Mouse (Mus musculus): Measurements from ENCODE around the gene Mab21l2. TPM values are rescaled to one million over a fixed set of nuclear protein-coding genes. Genes with fewer than 3 reads are reported as not detected.

Gene Mab21l2
- not detected for total RNA-seq (2021)

DNA sequence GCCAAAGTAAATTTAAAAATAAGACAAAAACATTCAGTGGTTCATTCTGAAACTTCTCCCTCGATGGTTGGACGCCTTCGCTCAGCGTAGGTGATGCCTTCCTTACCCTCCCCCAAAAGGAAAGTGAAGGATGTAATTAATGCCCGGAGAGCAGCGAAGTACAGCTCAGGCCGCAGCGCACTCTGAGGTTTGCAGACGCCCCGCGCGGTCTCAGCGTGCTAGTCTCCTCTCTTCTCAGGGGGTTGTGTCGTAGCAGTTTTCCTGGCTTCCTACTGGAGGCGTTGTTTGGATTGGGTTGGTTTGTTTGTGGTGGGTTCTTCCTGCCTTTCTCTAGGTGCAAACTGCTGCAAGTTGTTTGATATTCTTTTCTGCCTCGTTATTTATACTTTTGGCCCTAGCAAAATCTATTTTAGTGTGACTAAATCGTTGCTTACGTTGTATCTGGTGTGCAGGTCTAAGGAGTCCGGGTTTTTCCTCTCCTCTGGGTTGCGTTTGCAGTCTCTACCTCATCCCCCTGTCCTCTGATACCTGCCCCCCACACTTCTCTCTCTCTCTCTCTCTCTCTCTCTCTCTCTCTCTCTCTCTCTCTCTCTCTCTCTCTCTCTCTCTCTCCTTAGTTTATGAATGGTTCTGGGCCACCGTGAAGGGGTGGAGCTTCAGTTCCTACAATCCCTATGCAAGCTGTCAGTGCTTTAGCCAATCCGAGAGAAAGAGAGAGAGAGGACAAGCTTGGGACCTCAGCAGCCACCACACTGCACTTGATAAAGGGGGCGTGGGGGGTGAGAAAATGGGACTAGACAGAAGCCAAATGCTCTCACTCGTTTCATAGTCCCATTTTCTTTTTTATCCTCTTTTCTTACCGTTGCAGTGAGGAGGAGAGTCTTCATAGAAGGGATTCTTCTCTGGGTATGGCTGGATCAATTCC, at the start of gene Mab21l2:
Gene Mab21l2 (minus strand): TSS at position 539 of the 925 bp plus-strand sequence.
- no peak for DNase-seq (ENCODE audit: extremely low spot score in 1 of 2, low spot score in 1 of 2)

DNA sequence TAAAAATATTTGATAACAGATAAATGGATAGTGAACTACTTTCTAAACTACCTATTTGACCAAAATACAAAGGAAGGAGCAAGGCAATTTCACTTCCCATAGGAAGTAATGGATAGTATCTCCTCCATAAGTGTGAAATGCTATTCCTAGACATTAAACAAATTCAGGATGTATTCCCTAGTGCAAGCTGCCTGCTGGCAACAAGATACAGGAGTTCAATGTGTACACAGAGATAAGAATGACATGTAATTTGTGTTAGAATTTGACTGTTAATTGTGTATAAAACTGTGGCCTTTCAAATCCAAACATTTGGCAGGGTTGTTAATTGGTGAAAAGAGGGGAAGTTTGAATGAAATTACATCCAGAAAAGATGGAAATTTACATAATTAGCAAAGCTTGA, 26.9 kb upstream of the Mab21l2 start:
- DNase-seq (ENCODE audit: extremely low spot score in 1 of 2, low spot score in 1 of 2) = no peak

- DNase-seq (ENCODE audit: extremely low spot score in 1 of 2, low spot score in 1 of 2) = no peak
Measured at GRCm38 (mm10) chr3:86572519-86573244, 24.3 kb upstream of the Mab21l2 start.

- no peak for DNase-seq (ENCODE audit: extremely low spot score in 1 of 2, low spot score in 1 of 2)
Measured at GRCm38 (mm10) chr3:86571518-86571917, 23.1 kb upstream of the Mab21l2 start.

- no peak for DNase-seq (ENCODE audit: extremely low spot score in 1 of 2, low spot score in 1 of 2)
Measured at GRCm38 (mm10) chr3:86567312-86567711, 18.9 kb upstream of the Mab21l2 start.

DNA sequence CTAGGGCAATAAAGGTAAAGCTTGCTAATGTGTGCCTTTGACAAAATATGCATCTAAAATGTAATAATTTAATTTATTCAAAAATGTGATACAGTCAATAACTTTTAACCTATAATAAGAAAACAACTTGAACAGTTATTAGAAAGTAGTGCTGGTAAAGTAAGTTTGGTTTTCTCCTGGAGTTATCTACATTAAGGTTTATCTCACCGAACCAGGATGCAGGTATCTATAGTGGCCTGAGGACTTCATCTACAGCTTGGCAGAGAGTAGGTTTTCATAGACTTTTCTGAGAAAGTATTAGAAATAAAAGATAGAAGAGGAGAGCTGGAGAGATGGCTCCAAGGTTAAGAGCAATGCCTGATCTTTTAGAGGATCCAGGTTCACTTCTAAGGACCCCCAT, 13.0 kb upstream of the Mab21l2 start:
- no peak for DNase-seq (ENCODE audit: extremely low spot score in 1 of 2, low spot score in 1 of 2)

GRCm38 (mm10) chr3:86561023-86561344, 12.6 kb upstream of the Mab21l2 start:
- no peak for DNase-seq (ENCODE audit: extremely low spot score in 1 of 2, low spot score in 1 of 2)

DNA sequence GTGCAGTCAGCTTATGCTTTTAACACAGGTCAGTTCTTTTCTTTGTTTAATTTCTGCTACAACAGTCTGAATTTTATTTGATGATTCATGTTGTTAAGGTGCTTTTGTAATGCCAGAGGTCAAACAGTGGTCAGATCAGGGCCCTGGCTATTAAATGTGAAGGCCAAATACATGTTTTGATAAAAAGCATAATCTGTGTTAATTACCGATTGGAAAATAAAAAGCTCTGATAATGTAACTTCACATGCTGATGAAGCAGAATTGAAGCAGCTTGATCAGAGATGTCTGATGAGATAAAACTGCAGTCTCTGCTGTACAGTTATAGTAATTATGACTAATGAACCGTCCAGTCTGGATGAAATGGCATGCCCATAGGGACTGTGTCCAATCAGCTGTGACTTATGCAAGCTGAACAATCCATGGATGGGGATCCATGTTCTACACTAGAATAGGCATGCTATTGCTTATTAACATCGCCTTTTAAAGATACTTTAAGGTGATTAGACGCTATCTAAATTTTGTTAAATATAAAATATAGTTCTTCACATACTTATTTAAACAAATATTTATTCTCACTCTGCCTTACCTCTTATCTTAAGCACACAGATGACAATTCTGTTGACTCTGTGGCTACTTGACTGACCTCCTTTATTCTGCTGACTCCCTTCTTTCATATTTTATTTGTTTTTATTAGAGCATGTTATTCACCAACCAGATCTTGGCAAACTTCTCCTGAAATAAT, 12.0 kb upstream of the Mab21l2 start:
- no peak for DNase-seq (ENCODE audit: extremely low spot score in 1 of 2, low spot score in 1 of 2)

GRCm38 (mm10) chr3:86559635-86560034, 11.2 kb upstream of the Mab21l2 start:
- DNase-seq (ENCODE audit: extremely low spot score in 1 of 2, low spot score in 1 of 2) = no peak

DNA sequence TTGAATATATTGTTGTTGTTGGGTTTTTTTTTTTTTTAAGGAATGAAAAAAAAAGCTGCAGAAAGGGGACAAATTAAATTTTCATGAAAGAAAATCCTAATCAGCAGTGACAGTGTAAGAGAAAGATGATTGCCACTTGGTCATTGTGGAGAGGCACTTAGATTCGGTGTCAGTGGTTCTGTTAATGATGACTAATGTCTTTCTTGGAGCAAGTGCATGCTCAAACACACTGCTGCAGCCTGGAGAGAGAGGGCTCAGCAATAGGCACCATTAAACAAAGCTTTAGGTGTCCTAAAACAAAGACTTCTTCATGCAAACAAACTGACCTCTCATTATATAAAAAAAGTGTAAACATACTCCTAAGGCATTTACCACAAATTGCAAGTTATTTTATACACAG, 10.5 kb upstream of the Mab21l2 start:
- no peak for DNase-seq (ENCODE audit: extremely low spot score in 1 of 2, low spot score in 1 of 2)

GRCm38 (mm10) chr3:86552170-86552569, 3.7 kb upstream of the Mab21l2 start:
- no peak for DNase-seq (ENCODE audit: extremely low spot score in 1 of 2, low spot score in 1 of 2)

DNA sequence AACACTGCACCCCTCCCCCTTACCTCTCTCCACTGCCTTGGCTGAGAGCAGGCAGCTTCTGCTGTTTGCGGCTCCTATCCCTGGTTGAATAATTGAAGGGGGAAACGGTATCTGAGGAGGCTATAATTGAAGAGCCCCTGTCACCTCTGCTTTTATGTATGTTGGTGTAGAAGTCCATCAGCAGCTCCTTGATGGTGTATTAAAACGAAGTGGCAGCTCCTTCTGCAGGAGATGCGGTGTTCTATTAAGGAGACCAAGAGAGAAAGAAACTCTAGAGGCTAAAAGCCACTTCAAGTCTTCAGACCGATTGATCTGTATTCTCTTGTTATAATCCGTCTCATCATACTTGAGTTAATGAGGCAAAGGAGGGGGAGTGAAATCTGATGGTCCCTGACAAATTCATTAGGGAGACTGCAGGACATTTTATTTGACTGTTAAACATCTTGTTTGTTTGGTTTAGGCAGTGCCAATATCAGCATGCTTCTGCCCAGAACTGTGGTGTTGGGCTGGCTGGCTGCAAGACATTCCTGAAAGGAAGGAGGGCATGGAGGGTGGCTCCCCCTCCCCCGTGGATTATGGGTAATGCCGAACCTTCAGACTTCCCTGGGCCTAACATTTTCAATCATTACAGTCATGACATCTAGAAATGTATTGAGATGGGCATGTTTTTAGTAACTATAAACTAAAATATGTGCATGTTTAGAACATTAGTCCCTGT, 2.7 kb upstream of the Mab21l2 start:
- DNase-seq (ENCODE audit: extremely low spot score in 1 of 2, low spot score in 1 of 2) = no peak

- DNase-seq (ENCODE audit: extremely low spot score in 1 of 2, low spot score in 1 of 2) = no peak
Measured at GRCm38 (mm10) chr3:86550301-86551010, 2.0 kb upstream of the Mab21l2 start.

- no peak for DNase-seq (ENCODE audit: extremely low spot score in 1 of 2, low spot score in 1 of 2)
Measured at GRCm38 (mm10) chr3:86547251-86547791, 1.1 kb downstream of the Mab21l2 start.

- DNase-seq (ENCODE audit: extremely low spot score in 1 of 2, low spot score in 1 of 2) = peak; percentile 28 to 35
Measured at GRCm38 (mm10) chr3:86546471-86547250, 1.8 kb downstream of the Mab21l2 start.

GRCm38 (mm10) chr3:86545945-86546344, 2.5 kb downstream of the Mab21l2 start:
- no peak for DNase-seq (ENCODE audit: extremely low spot score in 1 of 2, low spot score in 1 of 2)

DNA sequence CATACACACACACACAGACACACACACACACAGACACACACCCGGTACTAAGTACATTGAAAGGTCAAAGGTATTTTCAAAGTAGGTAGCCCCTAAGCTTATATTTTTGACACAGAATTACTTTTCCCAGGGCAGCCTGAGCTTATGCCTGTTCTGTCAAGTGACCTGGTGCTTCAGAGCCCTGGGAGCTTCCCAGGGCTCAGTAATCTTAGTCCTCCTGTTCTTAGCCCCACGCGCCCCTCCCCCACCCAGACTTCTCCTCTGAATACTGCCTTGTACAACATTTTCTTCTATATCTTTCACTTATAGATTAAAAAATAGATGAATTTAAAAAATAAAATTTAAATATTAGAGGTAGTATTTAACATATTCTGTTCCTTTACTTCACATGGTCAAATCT, 3.6 kb downstream of the Mab21l2 start:
- no peak for DNase-seq (ENCODE audit: extremely low spot score in 1 of 2, low spot score in 1 of 2)

DNA sequence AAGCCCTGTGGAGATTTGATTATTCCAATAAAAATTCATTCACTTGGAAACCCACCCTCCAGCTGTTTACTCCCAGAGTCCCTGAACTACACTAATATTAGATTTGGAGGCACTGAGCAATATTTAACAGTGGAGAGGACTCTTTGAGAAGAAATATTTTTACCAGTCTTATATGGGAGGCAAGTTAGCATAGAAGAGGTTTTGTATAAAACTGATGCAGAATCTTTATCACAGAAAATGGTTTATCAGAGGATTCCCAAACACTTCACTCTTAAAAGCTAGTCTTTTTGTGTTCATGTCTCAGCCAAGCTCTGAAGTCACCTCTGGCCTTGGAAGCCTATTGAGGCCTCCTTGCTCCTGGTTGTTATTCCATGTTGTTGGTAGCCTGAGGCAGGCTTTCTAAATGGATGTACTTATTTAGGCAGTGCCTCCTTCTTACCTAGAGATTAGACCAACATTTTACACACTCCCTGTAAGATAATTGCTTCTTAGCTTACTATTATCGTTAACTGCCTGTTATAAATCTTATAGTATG, 6.5 kb downstream of the Mab21l2 start:
- DNase-seq (ENCODE audit: extremely low spot score in 1 of 2, low spot score in 1 of 2) = no peak

Measured in layer of hippocampus, postnatal 25 days (tissue).